Mouse (Mus musculus): ENCODE measurements around the gene Akr1c21.
"Not testable (repeated sequence)": the region's sequence is repeated elsewhere in the genome, so short reads cannot be mapped to it uniquely, and the experiment has no call there.

Gene Akr1c21

GRCm38 (mm10) chr13:4573871-4574270 lies at the start of gene Akr1c21:
TSS of gene Akr1c21 (plus strand) at chr13:4574075.
- DNase-seq (ENCODE audit: low spot score): no peak

GRCm38 (mm10) chr13:4559143-4559542 lies 14.7 kb upstream of the Akr1c21 start:
- DNase-seq (ENCODE audit: low spot score): no peak

GRCm38 (mm10) chr13:4560500-4560899 lies 13.4 kb upstream of the Akr1c21 start:
- no peak for DNase-seq (ENCODE audit: low spot score)

GRCm38 (mm10) chr13:4565996-4566395 lies 7.9 kb upstream of the Akr1c21 start:
- no peak for DNase-seq (ENCODE audit: low spot score)

GRCm38 (mm10) chr13:4576921-4577320 lies 3.0 kb downstream of the Akr1c21 start:
- no peak for DNase-seq (ENCODE audit: low spot score)

GRCm38 (mm10) chr13:4603431-4603830 lies 29.6 kb downstream of the Akr1c21 start:
- not testable (repeated sequence) for DNase-seq (ENCODE audit: low spot score)

GRCm38 (mm10) chr13:4606821-4607220 lies 32.9 kb downstream of the Akr1c21 start:
- DNase-seq (ENCODE audit: low spot score): no peak

GRCm38 (mm10) chr13:4608530-4608929 lies 34.7 kb downstream of the Akr1c21 start:
- no peak for DNase-seq (ENCODE audit: low spot score)

GRCm38 (mm10) chr13:4608961-4609409 lies 35.1 kb downstream of the Akr1c21 start, which contains the start of gene Akr1e1:
TSS of gene Akr1e1 (minus strand) at chr13:4609174.
- DNase-seq (ENCODE audit: low spot score): peak; percentile 81

GRCm38 (mm10) chr13:4610902-4611301 lies 37.0 kb downstream of the Akr1c21 start:
- no peak for DNase-seq (ENCODE audit: low spot score)
